Mouse (Mus musculus) brain, embryonic 14.5 days (tissue): ENCODE data around the gene Ccdc167. TPM values are rescaled to one million over a fixed set of nuclear protein-coding genes. Genes with fewer than 3 reads are reported as not detected.

Experiments
- DNase-seq: peaks from one replicate; pipeline ENCODE4 v3.0.0-alpha.2; 2011; ENCODE audit warnings: low read depth
- CTCF ChIP-seq: fragments of 200-500 bp; IDR thresholded peaks from 2 replicates; pipeline ENCODE4 v1.5.1; 2012; ENCODE audit warnings: inconsistent platforms, mild to moderate bottlenecking, moderate library complexity, borderline replicate concordance; ENCODE audit not compliant: insufficient read depth, insufficient read length; ENCODE audit errors: extremely low read depth
- POLR2A ChIP-seq: fragments of 200-500 bp; IDR thresholded peaks from 2 replicates; pipeline ENCODE4 v1.6.1; 2012; ENCODE audit warnings: mild to moderate bottlenecking, inconsistent platforms, borderline replicate concordance; ENCODE audit not compliant: poor library complexity, insufficient read depth, insufficient read length, severe bottlenecking; ENCODE audit errors: extremely low read depth
- polyA plus RNA-seq: library from polyadenylated mRNA; depleted of rRNA; stranded (reverse); fragments of >200 nt; gene quantifications from 2 replicates; pipeline ENCODE4 v1.2.3, GENCODE M21; 2012; rRNA removed

Gene Ccdc167
- polyA plus RNA-seq, 1 experiment, result 18.2 TPM

- no peak for DNase-seq
- TF ChIP-seq CTCF (no peak), POLR2A (no peak)
These were observed 78.9 kb downstream of the Ccdc167 start for GRCm38 (mm10) chr17:29637895-29638294.

- no peak for TF ChIP-seq POLR2A
- no peak for TF ChIP-seq CTCF
- DNase-seq, result peak; percentile 61
These were observed 79.5 kb downstream of the Ccdc167 start for GRCm38 (mm10) chr17:29637377-29637776.

Other genes starting within 250 kb of the Ccdc167 start
- 11.4 and 15.6 TPM in 2 replicates for gene Pim1, start 226.3 kb downstream of the Ccdc167 start, polyA plus RNA-seq
- not detected in 2 replicates for gene Gm17657, start 167.4 kb downstream of the Ccdc167 start, polyA plus RNA-seq
- 29.2 and 40.6 TPM in 2 replicates for gene Tbc1d22b, start 167.3 kb downstream of the Ccdc167 start, polyA plus RNA-seq
- 0.19 and 0.20 TPM in 2 replicates for gene Tmem217, start 164.7 kb downstream of the Ccdc167 start, polyA plus RNA-seq
- 52.9 and 57.7 TPM in 2 replicates for gene Rnf8, start 102.3 kb downstream of the Ccdc167 start, polyA plus RNA-seq
- gene Gm28043, start 102.2 kb downstream of the Ccdc167 start, polyA plus RNA-seq, result 3.3 and 3.4 TPM in 2 replicates
- 57.2 and 59.1 TPM in 2 replicates for gene Cmtr1, start 56.4 kb downstream of the Ccdc167 start, polyA plus RNA-seq